Mouse (Mus musculus) kidney, adult 8-10 months (tissue): ENCODE measurements at regions not wholly inside any gene's neighbourhood (a gene's known extent, or its start where the extent isn't known, plus 50 kb on each side); places are given as distances from the start of the nearest gene placed in this dataset.
"Not testable (repeated sequence)": the region's sequence is repeated elsewhere in the genome, so short reads cannot be mapped to it uniquely, and the experiment has no call there.

Source experiments
- DNase-seq, 2 experiments: peaks; one replicate each; pipeline ENCODE4 v3.0.0; 2022

DNA sequence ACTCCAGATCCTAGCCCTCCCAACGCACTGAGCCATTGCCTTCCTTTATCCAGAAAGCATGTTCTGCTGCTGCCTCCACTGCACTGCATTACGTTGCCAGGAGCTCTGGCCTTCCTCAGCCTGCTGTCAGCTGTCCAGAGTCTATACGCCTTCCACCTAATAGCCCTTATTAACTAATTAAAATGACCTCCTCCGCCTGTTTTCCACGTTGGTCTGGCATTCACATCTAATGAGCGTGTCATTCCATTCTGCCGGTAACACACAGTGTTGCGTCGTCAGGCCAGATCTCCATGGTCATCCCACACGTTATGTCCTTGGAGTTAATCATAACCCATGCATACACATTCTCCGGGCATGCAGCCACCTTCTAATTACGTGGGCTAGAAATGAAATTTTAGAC, 56.7 kb upstream of the Med4 start:
- peak; percentile 37 to 43 for DNase-seq

DNA sequence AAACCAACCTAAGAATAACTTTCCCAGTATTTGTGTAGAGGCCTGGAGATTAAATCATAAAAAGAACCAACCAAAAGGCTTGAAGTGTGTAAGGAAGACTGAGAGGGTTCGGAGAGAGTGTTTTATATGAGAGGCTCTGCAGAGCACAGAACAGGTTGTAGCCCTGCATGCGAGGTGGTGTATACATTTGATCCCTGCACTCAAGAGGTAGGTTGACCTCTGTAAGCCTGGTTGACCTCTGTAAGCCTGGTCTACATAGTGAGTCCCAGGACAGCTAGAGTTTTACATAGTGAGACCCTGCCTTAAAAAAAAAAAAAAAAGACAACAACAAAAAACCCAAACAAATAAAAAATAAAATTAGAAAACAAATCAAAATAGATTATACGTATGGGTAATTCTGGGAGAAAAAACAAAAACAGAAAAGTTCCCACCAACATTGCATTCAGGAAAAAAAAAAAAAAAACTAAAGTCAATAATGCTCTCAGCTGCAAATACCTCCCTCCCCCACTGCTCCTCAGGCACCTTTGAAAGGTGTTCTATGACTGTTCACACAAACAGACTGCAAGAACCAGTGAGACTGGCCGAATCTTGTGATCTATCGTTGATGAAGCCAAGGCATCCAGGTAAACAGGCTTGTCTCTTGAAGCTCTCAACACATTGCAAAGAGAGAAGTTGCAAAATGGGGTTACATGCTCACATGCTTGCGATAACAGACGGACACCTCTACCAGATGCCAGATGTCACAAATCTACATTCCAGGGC, 57.3 kb upstream of the Med4 start:
- DNase-seq = no peak

DNA sequence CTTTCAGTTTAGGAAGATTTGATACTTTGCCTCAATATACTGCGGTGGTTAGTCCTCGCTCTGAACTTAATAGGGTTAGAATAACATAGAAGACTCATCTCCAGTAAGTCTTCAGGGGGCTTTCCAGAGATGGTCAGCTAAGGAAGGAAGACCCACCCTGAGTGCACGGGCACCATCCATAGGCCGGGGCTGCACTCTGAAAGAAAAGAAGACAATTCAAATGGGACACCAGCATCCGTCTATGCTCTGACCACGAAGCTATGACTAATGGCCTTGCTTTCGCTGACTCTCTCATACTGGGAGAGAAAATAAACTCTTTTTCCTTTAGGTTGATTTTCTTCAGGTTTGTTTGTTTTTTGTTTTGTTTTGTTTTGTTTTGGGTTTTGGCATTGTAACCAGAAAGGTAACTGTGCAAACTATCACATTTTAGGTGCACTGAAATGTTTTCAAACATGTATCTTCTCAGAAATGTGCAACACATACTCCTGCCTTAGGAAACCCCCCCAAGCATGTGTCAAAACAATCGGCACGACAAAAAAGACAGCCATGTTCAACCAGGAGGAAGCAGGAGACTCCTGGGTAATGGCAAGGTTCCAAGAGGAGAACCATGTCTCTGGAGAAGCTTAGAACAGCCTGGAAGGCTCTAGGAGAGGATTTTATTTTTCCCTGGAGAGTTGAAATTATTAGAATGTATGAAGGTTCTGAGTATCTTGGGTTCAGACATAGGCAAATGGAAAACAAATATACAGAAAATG, 58.4 kb upstream of the Med4 start:
- DNase-seq = no peak

DNA sequence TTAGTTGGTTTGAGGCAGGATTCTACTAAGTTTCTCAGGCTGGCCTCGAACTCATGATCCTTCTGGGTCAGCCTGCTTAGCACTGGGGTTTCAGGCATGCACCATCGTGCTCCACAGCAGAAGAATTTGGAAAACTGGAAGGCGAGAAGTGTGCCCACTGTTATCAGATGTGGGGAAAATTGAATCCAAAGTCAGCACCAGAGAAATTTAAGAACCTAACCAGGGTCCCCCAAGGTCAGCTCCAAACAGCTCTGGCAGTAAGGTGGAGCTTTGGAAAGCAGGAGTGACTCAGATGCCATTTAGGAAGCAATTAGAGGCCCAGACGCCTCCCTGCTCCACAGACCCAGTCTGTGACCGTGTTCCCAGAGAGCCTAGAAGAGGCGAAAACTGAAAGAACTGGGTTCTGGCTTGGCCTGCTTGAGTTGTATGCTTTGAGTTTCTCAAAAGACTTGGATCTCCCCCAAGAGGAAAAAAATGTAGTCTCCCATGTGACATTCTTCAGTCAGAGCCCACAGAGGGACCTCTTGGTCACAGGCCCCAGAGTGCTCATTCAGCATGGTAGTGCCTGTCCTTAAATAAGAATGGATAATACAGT, 59.8 kb upstream of the Med4 start:
- peak in 1 of 2 experiments; percentile 47 for DNase-seq

DNA sequence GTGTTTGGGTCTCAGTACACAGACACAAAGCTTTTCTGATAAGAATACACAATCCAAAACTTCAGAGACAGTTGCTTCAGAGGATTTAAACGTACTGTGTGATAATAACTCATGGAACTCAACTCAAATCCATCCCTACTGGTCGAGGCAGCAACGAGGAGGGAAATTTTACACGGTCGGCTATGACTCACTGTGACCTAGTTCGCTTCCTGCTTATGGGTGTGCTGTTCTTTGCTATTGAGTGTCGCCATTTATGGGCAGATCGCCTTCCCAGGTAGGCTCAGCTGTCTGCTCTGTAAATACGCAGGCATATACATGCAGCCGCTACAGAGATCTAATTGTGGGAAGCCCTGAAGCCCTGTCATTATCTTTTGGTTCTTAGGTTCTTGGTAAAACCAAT, 60.7 kb upstream of the Med4 start:
- DNase-seq = no peak

DNA sequence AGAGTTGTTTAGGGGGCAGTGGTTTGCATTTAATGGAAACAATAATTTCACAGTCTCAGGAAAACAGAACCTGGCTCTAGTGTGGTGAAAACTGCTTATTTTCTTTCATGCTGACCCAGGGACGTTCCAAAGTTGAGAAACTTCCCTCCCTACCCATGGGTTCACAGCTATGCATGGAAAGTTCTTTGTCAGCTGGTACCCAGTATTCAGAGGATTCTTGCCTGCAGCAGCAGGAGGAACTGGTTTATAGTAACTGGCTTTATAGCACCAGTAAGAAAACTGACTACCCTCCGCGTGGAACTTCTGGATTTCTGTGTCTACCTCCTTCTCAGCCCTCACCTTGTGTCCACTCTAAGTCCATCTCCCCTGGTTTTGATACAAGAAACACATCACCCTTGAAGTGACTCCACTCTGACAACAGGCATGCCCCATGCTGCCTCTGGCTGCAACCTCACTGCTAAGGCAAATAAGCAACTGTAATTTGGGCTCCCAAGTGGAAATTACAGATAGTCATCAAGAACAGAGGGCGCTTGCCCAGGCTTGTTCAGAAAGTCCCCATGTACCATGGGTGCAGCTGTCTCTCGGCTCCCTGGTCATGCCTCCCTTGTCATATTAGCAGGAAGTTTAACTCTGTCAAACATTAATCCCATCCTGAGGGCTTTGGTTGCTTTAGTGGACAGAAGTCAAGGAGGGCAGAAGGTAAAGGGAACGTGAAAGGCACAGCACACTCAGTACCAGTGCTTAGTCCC, 60.6 kb upstream of the Itm2b start:
- DNase-seq = peak; percentile 81 to 93

DNA sequence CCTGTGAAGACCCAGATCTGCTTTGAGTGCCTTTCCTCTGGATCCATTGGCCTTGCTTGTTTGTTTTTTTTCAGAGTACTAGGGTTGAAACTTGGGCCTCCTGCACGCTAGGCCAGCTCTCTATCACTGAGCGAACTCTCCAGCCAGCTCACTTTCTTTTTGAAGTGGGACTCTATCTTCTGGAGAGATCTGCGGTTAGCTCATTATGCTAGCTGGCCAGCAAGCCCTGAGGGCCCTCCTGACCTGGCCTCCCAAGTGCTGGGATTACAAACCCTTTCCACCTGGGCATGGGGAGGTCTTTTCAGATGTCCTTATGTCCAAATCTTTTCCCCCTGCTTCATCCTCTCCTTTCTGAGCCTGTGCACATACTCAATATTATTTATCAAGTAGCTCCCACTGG, 59.6 kb upstream of the Itm2b start:
- DNase-seq = peak; percentile 48 to 53

DNA sequence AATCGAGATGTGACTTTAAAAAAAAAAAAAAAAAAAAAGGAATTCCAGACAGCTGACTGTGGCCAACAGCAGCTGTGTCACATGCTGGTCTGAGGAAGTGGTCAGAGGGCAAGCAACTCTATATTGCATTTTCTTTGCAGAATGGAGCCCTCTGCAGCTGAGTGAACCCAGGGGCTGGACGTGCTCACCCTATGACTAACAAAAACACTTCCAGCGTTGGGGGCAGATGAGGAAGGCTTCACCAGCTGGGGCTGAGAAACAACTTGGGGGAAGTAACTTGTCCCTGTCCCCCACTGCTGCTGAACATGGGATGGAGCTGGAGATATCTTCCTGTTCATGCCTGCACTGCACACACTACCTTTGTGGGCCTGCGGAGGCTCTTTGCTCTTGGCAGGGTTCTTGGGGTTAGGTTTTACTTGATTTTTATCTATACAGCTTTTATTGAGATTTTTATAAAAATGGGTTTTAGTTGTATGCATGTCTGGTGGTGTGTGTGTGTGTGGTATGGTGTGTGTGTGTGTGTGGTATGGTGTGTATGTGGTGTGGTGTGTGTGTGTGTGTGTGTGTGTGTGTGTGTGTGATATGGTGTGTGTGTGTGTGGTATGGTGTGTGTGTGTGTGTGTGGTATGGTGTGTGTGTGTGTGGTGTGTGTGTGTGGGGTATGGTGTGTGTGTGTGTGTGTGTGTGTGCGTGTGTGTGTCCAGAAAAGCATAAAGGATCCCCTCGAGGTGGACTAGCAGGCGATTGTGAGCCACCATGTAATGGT, 57.0 kb upstream of the Itm2b start:
- peak; percentile 30 to 56 for DNase-seq

DNA sequence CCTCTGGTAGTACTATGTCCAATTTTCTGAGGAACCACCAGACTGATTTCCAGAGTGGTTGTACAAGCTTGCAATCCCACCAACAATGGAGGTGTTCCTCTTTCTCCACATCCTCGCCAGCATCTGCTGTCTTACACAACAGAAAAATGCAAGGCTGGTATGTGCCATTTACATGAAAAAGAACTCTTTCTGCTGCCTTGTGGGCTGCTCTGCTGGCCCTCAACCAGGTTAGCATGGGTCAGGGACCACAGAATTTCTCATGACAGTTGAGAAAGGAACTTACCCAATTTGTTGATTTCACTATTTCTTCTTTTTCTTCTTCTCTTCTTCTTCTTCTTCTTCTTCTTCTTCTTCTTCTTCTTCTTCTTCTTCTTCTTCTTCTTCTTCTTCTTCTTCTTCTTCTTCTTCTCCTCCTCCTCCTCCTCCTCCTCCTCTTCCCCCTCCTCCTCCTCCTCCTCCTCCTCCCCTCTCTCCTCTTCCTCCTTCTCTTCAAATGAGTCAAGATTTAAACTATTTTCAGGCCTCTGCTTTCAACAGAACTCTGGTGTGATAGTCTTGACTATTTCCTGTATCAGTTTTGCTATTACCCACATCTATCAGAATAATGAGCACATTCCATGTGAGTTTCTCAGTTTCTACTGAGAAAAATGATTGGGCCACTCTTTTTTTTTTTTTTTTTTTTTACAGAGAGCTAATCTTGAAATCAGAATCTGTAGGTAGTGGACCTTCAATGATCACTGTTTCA, 56.3 kb upstream of the Itm2b start:
- not testable (repeated sequence) for DNase-seq

DNA sequence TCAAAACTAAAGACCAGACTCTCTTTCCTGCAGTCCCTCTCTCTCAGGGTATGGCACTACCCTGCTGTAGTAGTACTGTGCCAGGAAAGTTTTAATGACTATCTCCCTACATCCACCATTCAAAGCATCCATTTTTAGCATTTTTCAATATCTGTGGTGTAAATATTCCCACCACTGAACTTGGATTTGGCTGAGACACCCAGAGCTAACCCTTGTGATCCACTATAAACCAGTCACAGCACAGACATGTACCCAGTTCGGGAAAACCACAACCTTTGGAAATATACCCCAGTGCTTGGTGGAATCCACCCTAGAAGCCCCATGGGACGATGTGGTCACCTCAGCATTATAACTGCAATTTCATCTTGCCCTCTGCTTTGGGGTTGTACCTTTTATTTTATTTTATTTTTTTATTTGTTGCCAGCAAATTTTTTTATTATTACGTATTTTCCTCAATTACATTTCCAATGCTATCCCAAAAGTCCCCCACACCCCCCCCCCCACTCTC, 54.8 kb upstream of the Itm2b start:
- no peak for DNase-seq

DNA sequence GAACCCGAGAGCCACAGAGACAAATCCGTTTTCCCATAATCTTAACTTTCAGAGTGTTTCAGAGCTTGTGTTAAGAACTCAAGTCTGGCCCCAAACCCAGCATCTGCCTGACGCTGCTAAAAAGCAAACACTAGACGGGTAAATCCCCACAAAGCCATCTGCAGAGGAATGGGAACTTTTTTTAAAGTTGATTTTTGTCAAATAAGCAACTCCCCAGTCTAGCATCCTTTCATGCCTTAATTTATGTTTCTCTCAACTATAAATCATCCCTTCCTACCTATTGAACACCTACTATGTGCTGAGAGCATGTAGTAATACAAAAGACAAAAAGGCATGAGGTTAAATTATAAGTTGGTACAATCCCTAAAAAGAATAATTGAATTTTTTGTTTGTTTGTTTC, 50.8 kb upstream of the Itm2b start:
- DNase-seq = no peak
